Comparison of ENCODE assay signal across 8 mouse cellular contexts in genomic region chr2:4881350-4882248, GRCm38 (mm10). TPM values are rescaled to one million over a fixed set of nuclear protein-coding genes. Genes with fewer than 3 reads are reported as not detected.
A peak's percentile ranks its signal among the peaks of the same experiment; 100 is the strongest.
DNase-seq lines count a peak whose midpoint lies in the region; ATAC-seq and TF ChIP-seq lines count a peak whose summit lies in the region.

Sephs1 (plus strand) TSS chr2:4881564.

- H3K27ac ChIP-seq in lung, embryonic 15.5 days = peak within 1 kb of the TSS; percentile 100
- H3K27ac ChIP-seq in olfactory bulb, adult 2 months (ENCODE audit: insufficient read depth, low read depth, low read length) = peak within 1 kb of the TSS; percentile 89

- peak within 1 kb of the TSS; percentile 93 for H3K4me3 ChIP-seq in lung, embryonic 15.5 days
- peak within 1 kb of the TSS; percentile 58 for H3K4me3 ChIP-seq in olfactory bulb, adult 2 months (ENCODE audit: insufficient read depth, low read depth, low read length)

- peak within 1 kb of the TSS; percentile 80 for H3K4me2 ChIP-seq in lung, embryonic 15.5 days

- H3K27me3 ChIP-seq in lung, embryonic 15.5 days = no peaks in the 10 kb centered on the region

- H3K4me1 ChIP-seq in lung, embryonic 15.5 days = peaks cover 13% of the 10 kb centered on the region
- peaks cover 2% of the 10 kb centered on the region; the same call in 1 of the 2 replicates for H3K4me1 ChIP-seq in olfactory bulb, adult 2 months (ENCODE audit: control insufficient read depth, insufficient read depth, low read length)

- peak; percentile 69 for ATAC-seq in frontal cortex, adult (ENCODE audit: low TSS enrichment)
- peak; percentile 58 to 66 for ATAC-seq in hematopoietic stem cell, adult 5-6 weeks (replicated peaks in 1 of 2; ENCODE audit: insufficient read depth in 1 of 2, low FRiP score in 2 of 2, low TSS enrichment in 1 of 2, low read depth in 1 of 2, poor library complexity in 2 of 2, severe bottlenecking in 2 of 2)
- peak; percentile 76 for ATAC-seq in lung, embryonic 15.5 days (ENCODE audit: borderline replicate concordance, extremely low read depth, low FRiP score, low TSS enrichment)

- no peaks in the 10 kb centered on the region for H3K9me3 ChIP-seq in lung, embryonic 15.5 days

- under 1% methylated on average over 86 of the region's 115 CpGs for whole genome bisulfite sequencing in lung, embryonic 15.5 days
- 1% methylated on average over 101 of the region's 115 CpGs for WGBS in olfactory bulb, adult 2 months

- TF ChIP-seq POLR2A in olfactory bulb, adult 2 months (IDR thresholded peaks at IDR 0.05; ENCODE audit: insufficient read depth, low read depth, low read length) = 0 out of 2 replicates have a peak, but pooled peaks have one; percentile 3

- DNase-seq in MN1 (ENCODE audit: low spot score) = peak; percentile 77
- DNase-seq in cerebellum, adult 8-10 months = peak; percentile 89
- peak; percentile 33 for DNase-seq in layer of hippocampus, adult 9-10 months (ENCODE audit: low spot score)
- DNase-seq in thymus, adult 18-20 months = peak; percentile 62 to 69

- peaks cover 15% of the 10 kb centered on the region for H3K36me3 ChIP-seq in lung, embryonic 15.5 days

- H3K9ac ChIP-seq in lung, embryonic 15.5 days = peak within 1 kb of the TSS; percentile 99

- no peak for TF ChIP-seq CTCF in olfactory bulb, adult 2 months (IDR thresholded peaks at IDR 0.05; ENCODE audit: insufficient read depth, low read depth, low read length)

RNA-seq across cellular contexts. Expression of gene Sephs1, which starts in this region (rescaled TPM):
- 46.9 and 49.6 TPM in 2 replicates for total RNA-seq in hematopoietic stem cell, adult 5-6 weeks (2017)
- 95.8 and 98.8 TPM in 2 replicates for polyA plus RNA-seq in lung, embryonic 15.5 days (2015; fragmentation: Nextera tagmentation; extraction: Ambion mirVana)
- polyA plus RNA-seq in olfactory bulb, adult 2 months (2012; ENCODE audit: insufficient read depth, insufficient read length, low replicate concordance, missing spikeins) = not detected in 2 replicates

Comparison
In these comparisons a context has a peak if more than half of its experiments do, and no peak if none do; other contexts are left out.
1. Peak in every context shown above with its lines: DNase-seq, ATAC-seq, H3K4me3 ChIP-seq and H3K27ac ChIP-seq.
2. DNase-seq: peak in every context shown above with its lines; median percentile 89 in cerebellum, adult 8-10 months; 77 in MN1; 66 in thymus, adult 18-20 months; 33 in layer of hippocampus, adult 9-10 months.